Mouse (Mus musculus) right cerebral cortex, postnatal 36 days (tissue): ENCODE results near the gene Zfp385b.

Experiments used
- DNase-seq, 2 experiments: peaks; one replicate each; pipeline ENCODE4 v3.0.0; 2022; ENCODE audit warnings: low spot score in 2 of 2, mixed read lengths in 1 of 2

Zfp385b gene

GRCm38 (mm10) chr2:77518693-77519092 is 300.7 kb downstream of the Zfp385b start:
- no peak for DNase-seq

GRCm38 (mm10) chr2:77516606-77517005 is 302.8 kb downstream of the Zfp385b start:
- no peak for DNase-seq

GRCm38 (mm10) chr2:77515654-77516053 is 303.8 kb downstream of the Zfp385b start:
- no peak for DNase-seq

GRCm38 (mm10) chr2:77515011-77515410 is 304.4 kb downstream of the Zfp385b start:
- DNase-seq, result no peak

- DNase-seq, result no peak
These were observed 305.0 kb downstream of the Zfp385b start for GRCm38 (mm10) chr2:77514476-77514875.

- DNase-seq, result no peak
These were observed 310.7 kb downstream of the Zfp385b start for GRCm38 (mm10) chr2:77508731-77509130.

GRCm38 (mm10) chr2:77506308-77506707 is 313.1 kb downstream of the Zfp385b start:
- DNase-seq, result no peak

GRCm38 (mm10) chr2:77505614-77506013 is 313.8 kb downstream of the Zfp385b start:
- DNase-seq, result no peak

GRCm38 (mm10) chr2:77503674-77504351 is 315.6 kb downstream of the Zfp385b start:
- no peak for DNase-seq

GRCm38 (mm10) chr2:77503217-77503616 is 316.2 kb downstream of the Zfp385b start:
- DNase-seq, result no peak

GRCm38 (mm10) chr2:77502458-77502857 is 317.0 kb downstream of the Zfp385b start:
- no peak for DNase-seq

- no peak for DNase-seq
These were observed 319.0 kb downstream of the Zfp385b start for GRCm38 (mm10) chr2:77500480-77500879.

GRCm38 (mm10) chr2:77498379-77498778 is 321.1 kb downstream of the Zfp385b start:
- DNase-seq, result no peak

- no peak for DNase-seq
These were observed 321.5 kb downstream of the Zfp385b start for GRCm38 (mm10) chr2:77497942-77498341.

GRCm38 (mm10) chr2:77496071-77496470 is 323.4 kb downstream of the Zfp385b start:
- DNase-seq, result no peak

- no peak for DNase-seq
These were observed 324.1 kb downstream of the Zfp385b start for GRCm38 (mm10) chr2:77495344-77495743.

- DNase-seq, result no peak
These were observed 325.7 kb downstream of the Zfp385b start for GRCm38 (mm10) chr2:77493695-77494094.

GRCm38 (mm10) chr2:77487151-77487550 is 332.3 kb downstream of the Zfp385b start:
- no peak for DNase-seq

- DNase-seq, result no peak
These were observed 338.2 kb downstream of the Zfp385b start for GRCm38 (mm10) chr2:77481274-77481673.

- DNase-seq, result no peak
These were observed 341.9 kb downstream of the Zfp385b start for GRCm38 (mm10) chr2:77477536-77477935.

- DNase-seq, result no peak
These were observed 343.0 kb downstream of the Zfp385b start for GRCm38 (mm10) chr2:77476444-77476843.

GRCm38 (mm10) chr2:77472254-77472837 is 347.1 kb downstream of the Zfp385b start:
- DNase-seq, result no peak

GRCm38 (mm10) chr2:77470716-77471115 is 348.7 kb downstream of the Zfp385b start:
- no peak for DNase-seq

GRCm38 (mm10) chr2:77461413-77461812 is 358.0 kb downstream of the Zfp385b start:
- DNase-seq, result no peak
